Mouse (Mus musculus): ENCODE measurements around the gene Gna11.

The Gna11 gene

DNA sequence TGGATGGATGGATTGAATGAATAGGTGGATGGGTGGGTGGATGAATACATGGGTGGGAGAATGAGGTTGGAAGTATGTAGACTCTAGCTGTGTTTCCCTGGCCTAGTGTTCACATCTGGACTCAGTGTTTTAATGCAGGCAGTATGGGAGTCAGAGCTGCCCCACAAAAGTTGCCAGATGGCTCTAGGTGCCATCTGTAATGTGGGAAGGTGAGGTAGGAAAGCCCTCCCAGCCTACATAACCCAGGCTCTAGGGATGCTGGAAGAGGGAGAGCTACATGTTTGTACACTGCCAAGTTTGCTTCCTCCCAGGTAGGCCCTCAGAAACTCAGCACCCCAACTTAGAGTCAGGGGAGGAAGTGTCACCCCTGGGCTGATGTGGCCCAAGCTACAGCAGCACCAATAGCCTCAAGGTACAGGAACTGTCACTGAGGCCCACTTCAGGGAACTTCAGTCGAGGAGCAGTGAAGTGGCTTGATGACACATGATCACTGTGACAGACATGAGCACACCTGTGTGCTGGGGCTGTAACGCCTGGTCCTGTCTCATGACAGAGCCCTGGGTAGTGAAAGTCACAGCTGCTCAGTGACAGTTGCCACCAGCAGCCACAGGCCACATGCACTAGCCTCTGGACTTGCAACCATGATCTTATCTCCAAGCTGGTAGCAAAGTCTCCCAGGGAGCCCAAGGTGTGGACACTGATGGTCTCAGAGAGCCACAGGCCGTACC, 6.5 kb downstream of the Gna11 start:
- H3K36me3 ChIP-seq (ENCODE audit: control insufficient read depth, insufficient read depth, low read length, poor library complexity, severe bottlenecking) = no peaks in the 10 kb centered on the region
- peak; percentile 60 for DNase-seq (ENCODE audit: low read depth, low spot score)
- H3K27me3 ChIP-seq (ENCODE audit: control insufficient read depth, insufficient read depth, low read length, poor library complexity, severe bottlenecking) = no peaks in the 10 kb centered on the region

DNA sequence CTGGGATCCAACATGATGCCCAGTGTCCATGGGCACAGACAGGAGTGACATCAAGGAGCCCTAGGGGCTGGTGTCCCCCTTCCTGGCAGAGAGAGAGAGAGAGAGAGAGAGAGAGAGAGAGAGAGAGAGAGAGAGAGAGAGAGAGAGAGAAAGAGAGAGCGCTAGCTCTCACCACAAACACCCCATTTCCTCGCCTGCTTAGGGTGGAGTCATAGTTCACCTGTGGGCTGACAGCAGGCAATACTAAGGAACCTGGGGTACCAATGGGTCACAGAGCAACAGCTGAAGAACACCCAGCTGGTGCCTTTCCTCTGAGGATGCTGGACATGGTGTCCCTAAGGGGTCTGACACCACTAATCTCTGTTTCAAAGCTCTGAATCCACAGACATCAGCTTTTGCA, 7.6 kb downstream of the Gna11 start:
- peaks cover 2% of the 10 kb centered on the region; the same call in 1 of the 2 replicates for H3K36me3 ChIP-seq (ENCODE audit: control insufficient read depth, insufficient read depth, low read length, poor library complexity, severe bottlenecking)
- no peak for DNase-seq (ENCODE audit: low read depth, low spot score)
- no peaks in the 10 kb centered on the region for H3K27me3 ChIP-seq (ENCODE audit: control insufficient read depth, insufficient read depth, low read length, poor library complexity, severe bottlenecking)

DNA sequence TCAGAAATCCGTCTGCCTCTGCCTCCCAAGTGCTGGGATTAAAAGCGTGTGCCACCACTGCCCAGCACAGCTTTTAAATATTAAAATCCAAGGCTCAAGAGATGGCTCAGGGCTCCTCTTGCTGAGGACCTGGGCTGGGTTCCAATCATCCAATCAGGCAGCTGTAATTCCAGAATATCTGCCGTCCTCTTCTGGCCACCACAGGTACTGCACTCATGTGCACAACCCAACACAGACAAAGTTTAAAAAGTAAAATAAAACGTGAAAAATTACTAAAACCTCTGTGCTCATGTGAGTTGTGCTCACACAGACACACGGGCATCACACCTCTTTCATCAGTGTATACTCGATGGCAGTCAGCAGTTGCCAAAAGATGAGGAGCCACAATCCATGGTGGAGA, 8.3 kb downstream of the Gna11 start:
- no peaks in the 10 kb centered on the region for H3K27me3 ChIP-seq (ENCODE audit: control insufficient read depth, insufficient read depth, low read length, poor library complexity, severe bottlenecking)
- DNase-seq (ENCODE audit: low read depth, low spot score) = peak; percentile 40
- H3K36me3 ChIP-seq (ENCODE audit: control insufficient read depth, insufficient read depth, low read length, poor library complexity, severe bottlenecking) = peaks cover 2% of the 10 kb centered on the region; the same call in 1 of the 2 replicates

GRCm38 (mm10) chr10:81534826-81535225, 10.2 kb downstream of the Gna11 start:
- peaks cover 3% of the 10 kb centered on the region; the same call in 1 of the 2 replicates for H3K36me3 ChIP-seq (ENCODE audit: control insufficient read depth, insufficient read depth, low read length, poor library complexity, severe bottlenecking)
- no peak for DNase-seq (ENCODE audit: low read depth, low spot score)
- no peaks in the 10 kb centered on the region for H3K27me3 ChIP-seq (ENCODE audit: control insufficient read depth, insufficient read depth, low read length, poor library complexity, severe bottlenecking)

- peak; percentile 93 for DNase-seq (ENCODE audit: low read depth, low spot score)
- Histone ChIP-seq H3K36me3 (ENCODE audit: control insufficient read depth, insufficient read depth, low read length, poor library complexity, severe bottlenecking) (0 out of 2 replicates have a peak, but pooled peaks cover 1% of the 10 kb centered on the region), H3K27me3 (ENCODE audit: control insufficient read depth, insufficient read depth, low read length, poor library complexity, severe bottlenecking) (no peaks in the 10 kb centered on the region)
Observed at GRCm38 (mm10) chr10:81526779-81527178, 18.2 kb downstream of the Gna11 start.

DNA sequence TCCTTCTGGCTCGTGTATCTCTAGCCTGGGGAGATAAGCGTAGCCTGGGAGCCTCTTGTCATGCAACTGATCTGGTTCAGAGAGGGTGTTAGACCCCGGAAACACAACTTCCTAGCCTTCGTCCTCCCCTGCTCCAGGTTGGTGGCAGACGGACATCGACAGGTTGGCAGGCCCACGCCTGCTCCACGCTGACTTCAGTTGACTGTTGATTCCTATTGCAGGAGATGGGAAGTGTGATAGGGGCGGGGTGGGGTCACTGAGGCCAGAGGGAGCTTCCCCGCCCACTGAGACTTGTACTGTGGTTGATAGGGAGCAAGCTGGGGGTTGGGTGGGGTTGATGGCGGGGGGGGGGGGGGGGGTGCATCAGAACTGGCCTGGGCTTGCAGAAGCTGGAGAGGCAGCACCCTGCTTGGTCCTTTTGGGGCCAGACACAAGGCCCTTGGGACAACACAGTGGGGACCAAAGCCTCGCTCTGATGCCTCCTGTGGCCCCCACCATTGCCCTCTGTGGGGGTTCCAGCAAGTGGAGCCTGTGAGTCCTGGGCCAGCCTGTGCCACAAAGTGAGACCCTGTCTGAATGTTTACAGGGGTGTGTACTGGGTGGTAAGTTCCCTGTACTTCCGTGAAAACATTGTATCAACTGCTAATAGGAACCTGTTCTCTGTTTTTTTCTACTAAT, 19.8 kb downstream of the Gna11 start:
- DNase-seq (ENCODE audit: low read depth, low spot score) = no peak
- H3K27me3 ChIP-seq (ENCODE audit: control insufficient read depth, insufficient read depth, low read length, poor library complexity, severe bottlenecking) = no peaks in the 10 kb centered on the region
- no peaks in the 10 kb centered on the region for H3K36me3 ChIP-seq (ENCODE audit: control insufficient read depth, insufficient read depth, low read length, poor library complexity, severe bottlenecking)

DNA sequence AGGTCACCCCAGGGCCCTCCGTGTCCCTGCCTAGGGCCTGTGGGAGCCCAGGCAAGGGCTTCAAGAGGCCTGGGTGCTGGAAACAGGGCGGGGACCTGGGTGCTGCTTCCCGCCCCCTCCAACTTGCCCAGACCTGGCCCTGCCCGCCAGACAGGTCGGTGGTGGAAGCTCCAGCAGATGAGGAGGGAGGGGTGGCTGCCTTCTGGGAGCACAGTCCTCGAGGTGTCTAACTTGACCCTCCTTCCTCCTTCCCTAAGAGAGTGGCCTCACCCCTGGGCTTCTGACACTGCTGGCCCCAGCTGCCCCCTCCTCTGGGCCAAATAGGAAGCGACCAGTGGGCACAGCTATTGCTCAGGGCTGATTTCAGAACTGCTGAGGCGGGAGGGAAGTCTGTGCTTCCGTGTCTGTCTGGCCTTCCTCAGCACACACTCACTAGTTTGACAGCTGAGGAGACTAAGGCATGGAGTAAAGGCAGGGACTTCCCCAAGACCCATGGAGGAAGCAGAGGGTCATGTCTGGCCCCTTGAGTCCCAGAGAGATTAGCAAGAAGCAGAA, 20.9 kb downstream of the Gna11 start, which contains the start of gene Gna15:
Gene Gna15, minus strand, starts transcription at position 175 of the 555 bp plus-strand sequence.
- DNase-seq (ENCODE audit: low read depth, low spot score) = peak; percentile 58
- H3K27me3 ChIP-seq (ENCODE audit: control insufficient read depth, insufficient read depth, low read length, poor library complexity, severe bottlenecking) = no peaks in the 10 kb centered on the region
- no peaks in the 10 kb centered on the region for H3K36me3 ChIP-seq (ENCODE audit: control insufficient read depth, insufficient read depth, low read length, poor library complexity, severe bottlenecking)

DNA sequence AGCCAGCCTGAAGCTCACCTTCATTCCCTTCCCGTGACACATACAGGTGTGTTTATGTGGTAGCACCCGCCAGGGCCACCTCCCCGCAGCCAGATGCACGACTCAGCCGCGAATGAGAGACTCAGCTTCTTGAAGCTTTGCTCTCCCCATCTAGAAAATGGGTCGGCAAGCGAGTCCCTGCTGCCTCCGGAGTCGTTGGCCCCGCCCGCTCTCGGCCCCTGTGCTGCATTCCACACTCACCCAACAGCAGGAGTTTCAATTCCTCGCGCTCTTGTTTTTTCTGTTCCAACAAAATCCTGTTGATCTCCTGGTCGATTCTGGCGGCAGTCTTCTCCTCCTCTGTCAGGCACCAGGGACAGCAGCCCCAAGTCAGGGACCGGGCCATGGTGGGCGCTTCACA, 21.4 kb downstream of the Gna11 start:
- H3K36me3 ChIP-seq (ENCODE audit: control insufficient read depth, insufficient read depth, low read length, poor library complexity, severe bottlenecking) = no peaks in the 10 kb centered on the region
- peak; percentile 32 for DNase-seq (ENCODE audit: low read depth, low spot score)
- H3K27me3 ChIP-seq (ENCODE audit: control insufficient read depth, insufficient read depth, low read length, poor library complexity, severe bottlenecking) = no peaks in the 10 kb centered on the region

DNA sequence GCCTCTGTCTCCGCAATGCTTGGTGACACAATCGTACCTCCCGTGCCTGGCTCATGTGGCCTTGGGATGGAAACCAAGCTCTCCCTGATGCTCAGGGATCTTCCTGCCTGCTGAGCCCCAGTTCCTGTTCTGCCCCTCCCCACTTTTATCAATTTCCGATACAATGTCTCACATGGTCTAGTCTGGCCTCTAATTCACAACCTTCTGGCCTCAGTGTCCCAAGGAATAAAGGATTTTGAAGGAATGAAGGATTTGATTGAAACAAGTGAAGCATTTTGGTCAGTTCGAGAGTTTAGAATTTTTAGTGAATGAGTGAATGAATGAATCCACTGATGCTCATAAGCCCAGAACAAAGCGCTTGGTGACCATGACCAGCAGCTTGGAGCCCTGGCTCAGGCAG, 21.8 kb downstream of the Gna11 start:
- DNase-seq (ENCODE audit: low read depth, low spot score) = no peak

DNA sequence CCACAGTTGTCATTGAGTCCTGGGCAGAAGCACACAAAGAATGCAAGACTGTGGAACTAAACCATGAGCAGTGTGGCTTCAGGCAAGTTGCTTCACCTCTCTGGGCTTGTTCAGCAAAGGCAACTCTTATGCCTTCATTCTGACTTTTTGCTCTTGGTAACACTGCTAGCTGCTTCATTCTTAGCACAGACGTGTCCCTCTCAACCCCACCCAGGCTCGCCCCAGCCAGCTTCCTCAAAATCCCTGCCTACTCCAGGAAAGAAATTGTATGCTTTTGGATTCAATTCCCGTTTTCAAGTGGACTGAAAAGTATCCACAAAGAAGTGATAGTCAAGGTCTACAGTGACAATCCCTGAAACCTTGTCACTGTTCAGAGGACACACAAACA, 25.0 kb downstream of the Gna11 start:
- DNase-seq (ENCODE audit: low read depth, low spot score) = no peak
- Histone ChIP-seq H3K36me3 (ENCODE audit: control insufficient read depth, insufficient read depth, low read length, poor library complexity, severe bottlenecking) (no peaks in the 10 kb centered on the region), H3K27me3 (ENCODE audit: control insufficient read depth, insufficient read depth, low read length, poor library complexity, severe bottlenecking) (no peaks in the 10 kb centered on the region)

More for the DNA sequence above, 21.8 kb downstream of the Gna11 start:
- H3K27me3 ChIP-seq (ENCODE audit: control insufficient read depth, insufficient read depth, low read length, poor library complexity, severe bottlenecking) = no peaks in the 10 kb centered on the region
- H3K36me3 ChIP-seq (ENCODE audit: control insufficient read depth, insufficient read depth, low read length, poor library complexity, severe bottlenecking) = no peaks in the 10 kb centered on the region

DNA sequence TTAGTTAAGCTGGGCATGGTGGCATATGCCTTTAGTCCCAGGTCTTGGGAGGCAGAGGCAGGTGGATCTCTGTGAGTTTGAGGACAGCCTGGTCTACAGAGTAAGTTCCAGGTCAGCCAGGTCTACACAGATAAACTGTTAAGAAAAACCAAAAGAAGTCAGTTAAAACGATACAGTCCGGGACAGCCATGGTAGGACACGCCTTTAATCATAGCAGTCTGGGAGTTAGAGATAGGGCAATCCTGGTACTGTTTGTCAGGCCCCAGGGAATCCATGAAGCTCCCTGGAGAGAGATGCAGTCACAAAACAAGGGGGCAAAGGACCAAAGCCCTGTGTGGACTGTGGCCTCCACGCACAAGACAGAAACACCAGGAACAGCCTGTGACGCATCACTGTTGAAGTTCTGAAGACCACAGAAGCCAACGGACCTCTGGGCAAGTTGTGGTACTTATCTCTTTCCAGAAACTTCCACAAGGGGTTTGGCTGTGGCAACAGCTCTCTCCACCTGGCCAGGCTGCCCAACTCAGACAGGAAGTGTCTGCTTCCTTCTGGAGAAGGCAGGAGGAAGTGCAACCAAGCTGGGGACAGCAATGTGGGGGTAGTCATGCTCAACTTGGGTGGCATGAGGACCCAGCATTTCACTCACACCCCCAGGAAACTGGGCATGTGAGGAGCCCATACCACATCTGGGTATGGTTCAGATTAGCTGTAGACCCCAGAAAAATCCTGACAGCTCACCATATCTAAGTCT, 25.6 kb downstream of the Gna11 start:
- peak; percentile 73 for DNase-seq (ENCODE audit: low read depth, low spot score)
- H3K27me3 ChIP-seq (ENCODE audit: control insufficient read depth, insufficient read depth, low read length, poor library complexity, severe bottlenecking) = no peaks in the 10 kb centered on the region
- no peaks in the 10 kb centered on the region for H3K36me3 ChIP-seq (ENCODE audit: control insufficient read depth, insufficient read depth, low read length, poor library complexity, severe bottlenecking)

- DNase-seq (ENCODE audit: low read depth, low spot score) = peak; percentile 83
- Histone ChIP-seq H3K27me3 (ENCODE audit: control insufficient read depth, insufficient read depth, low read length, poor library complexity, severe bottlenecking) (no peaks in the 10 kb centered on the region), H3K36me3 (ENCODE audit: control insufficient read depth, insufficient read depth, low read length, poor library complexity, severe bottlenecking) (peaks cover 4% of the 10 kb centered on the region)
Observed at GRCm38 (mm10) chr10:81518546-81518945, 26.4 kb downstream of the Gna11 start.

DNA sequence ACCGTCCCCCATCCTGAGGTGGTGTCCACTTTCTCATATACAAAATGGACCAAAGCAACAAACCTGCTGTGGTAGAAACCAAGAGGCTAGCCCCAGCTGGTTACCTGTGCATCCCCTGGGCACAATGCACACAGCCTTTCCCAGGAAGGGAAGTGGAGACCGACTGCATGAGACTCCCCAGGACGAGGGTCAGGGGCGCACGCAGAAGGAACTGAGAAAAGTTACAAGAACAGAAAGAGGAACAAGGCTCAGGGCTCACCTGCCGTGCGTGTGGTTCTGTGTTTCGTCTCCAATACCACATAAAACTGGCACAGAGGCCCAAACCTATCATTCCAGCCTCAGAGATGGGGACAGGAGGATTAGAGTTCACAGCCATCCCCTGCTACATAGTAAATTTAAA, 27.8 kb downstream of the Gna11 start:
- peak; percentile 80 for DNase-seq (ENCODE audit: low read depth, low spot score)
- peaks cover 4% of the 10 kb centered on the region for H3K36me3 ChIP-seq (ENCODE audit: control insufficient read depth, insufficient read depth, low read length, poor library complexity, severe bottlenecking)
- H3K27me3 ChIP-seq (ENCODE audit: control insufficient read depth, insufficient read depth, low read length, poor library complexity, severe bottlenecking) = no peaks in the 10 kb centered on the region

- no peak for DNase-seq (ENCODE audit: low read depth, low spot score)
- Histone ChIP-seq H3K36me3 (ENCODE audit: control insufficient read depth, insufficient read depth, low read length, poor library complexity, severe bottlenecking) (peaks cover 4% of the 10 kb centered on the region), H3K27me3 (ENCODE audit: control insufficient read depth, insufficient read depth, low read length, poor library complexity, severe bottlenecking) (no peaks in the 10 kb centered on the region)
Observed at GRCm38 (mm10) chr10:81513798-81514197, 31.2 kb downstream of the Gna11 start.

All from splenic B cell, adult 2 months (primary cell).